Mouse (Mus musculus) liver, embryonic 18 days (tissue): ENCODE results near the gene Trim43c. TPM values are rescaled to one million over a fixed set of nuclear protein-coding genes. Genes with fewer than 3 reads are reported as not detected.

Experiments used
- polyA plus RNA-seq: library from polyadenylated mRNA; depleted of rRNA; stranded (reverse); fragments of >200 nt; gene quantifications from 2 replicates; pipeline ENCODE4 v1.2.3, GENCODE M21; 2012; rRNA removed

The Trim43c gene
- polyA plus RNA-seq = not detected in 2 replicates

GRCm38 (mm10) chr9:88838864-88839263 is at the start of gene Trim43c:
Gene Trim43c (plus strand): TSS chr9:88839164.

Other genes starting within 250 kb of the Trim43c start
- 28.7 and 29.1 TPM in 2 replicates for gene Mthfsl, start 118.9 kb upstream of the Trim43c start, polyA plus RNA-seq
- 0.20 and 0.31 TPM in 2 replicates for gene Bcl2a1d, start 107.2 kb upstream of the Trim43c start, polyA plus RNA-seq
- gene Bcl2a1a, start 117.7 kb downstream of the Trim43c start, polyA plus RNA-seq = 0.45 and 0.67 TPM in 2 replicates